Mouse (Mus musculus) C2C12 (cell line): Measurements from ENCODE around the gene Olfr523.

Experiments used
- CTCF ChIP-seq: IDR thresholded peaks from one replicate; pipeline ENCODE4 v1.5.1; 2011; ENCODE audit not compliant: control insufficient read depth, insufficient read depth, insufficient read length
- MYOG ChIP-seq: IDR thresholded peaks from one replicate; pipeline ENCODE4 v1.6.1; 2011; ENCODE audit not compliant: control insufficient read depth, insufficient read length; ENCODE audit errors: extremely low read depth
- USF1 ChIP-seq: IDR thresholded peaks from one replicate; pipeline ENCODE4 v1.6.1; 2011; ENCODE audit warnings: low read depth, mild to moderate bottlenecking, control low read depth, moderate library complexity

DNA sequence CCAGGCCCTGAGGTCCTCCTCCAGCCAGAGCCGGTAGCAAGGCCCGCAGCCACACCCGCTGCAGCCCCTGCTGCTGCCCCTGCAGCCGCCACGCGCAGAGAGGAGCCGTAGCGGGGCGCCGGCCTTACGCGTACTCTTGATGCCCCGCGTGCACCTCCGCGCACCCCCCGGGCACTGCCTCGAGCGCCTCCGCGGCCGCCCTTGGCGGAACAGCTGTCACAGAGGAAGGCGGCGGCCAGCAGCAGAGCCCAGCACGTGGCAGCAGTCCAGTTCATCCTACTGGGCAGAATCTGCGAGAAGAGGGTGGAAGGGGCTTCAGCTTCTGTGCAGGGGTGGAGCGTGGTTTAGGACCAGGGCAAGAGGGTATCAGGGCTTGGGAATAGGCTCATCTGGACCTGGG, 19.6 kb upstream of the Olfr523 start:
- TF ChIP-seq MYOG (no peak), CTCF (no peak), USF1 (no peak)
